Mouse (Mus musculus): ENCODE results near the gene Zfhx3. TPM values are rescaled to one million over a fixed set of nuclear protein-coding genes. Genes with fewer than 3 reads are reported as not detected.

Zfhx3 gene
- polyA plus RNA-seq, 1 experiment from 2014 or later: 2.4 TPM

- Histone ChIP-seq H3K4me2 (replicated peaks; ENCODE audit: low read depth) (no peak overlapping the region; the same call in 1 of the 2 replicates), H3K27ac (ENCODE audit: low read depth, low read length) (no peak overlapping the region)
- TF ChIP-seq CTCF (IDR thresholded peaks at IDR 0.05; ENCODE audit: low read depth): no peak
Observed at GRCm38 (mm10) chr8:108803017-108803416, 860.6 kb downstream of the Zfhx3 start.

DNA sequence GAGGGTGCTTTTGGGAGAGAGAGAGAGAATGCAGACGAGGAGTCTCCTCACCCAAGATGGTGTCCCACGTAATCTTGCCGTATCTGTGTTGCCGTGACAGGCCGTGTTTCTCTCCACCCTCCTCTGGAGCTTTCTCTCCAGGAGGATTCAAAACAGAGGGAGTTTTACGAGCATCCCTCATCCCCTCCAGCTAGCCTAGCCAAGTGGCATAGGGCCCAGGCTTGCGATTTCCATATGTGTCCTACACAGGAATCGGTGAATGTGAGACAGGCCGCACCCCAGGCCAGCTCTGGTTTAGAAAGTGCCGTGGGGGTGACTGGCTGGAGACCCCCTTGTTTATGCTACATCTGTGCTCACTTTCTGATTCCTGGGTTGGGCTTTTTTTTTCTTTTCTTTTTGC is 869.2 kb downstream of the Zfhx3 start:
- WGBS: 75% methylated on average over 10 of the region's 10 CpGs
- no peak overlapping the region for H3K4me3 ChIP-seq (ENCODE audit: low read depth, low read length)
- no peaks in the 10 kb centered on the region for H3K9me3 ChIP-seq (ENCODE audit: control insufficient read depth)
- no peak overlapping the region for H3K9ac ChIP-seq (ENCODE audit: low read depth, low read length)
- H3K27ac ChIP-seq (ENCODE audit: low read depth, low read length): no peak overlapping the region
- 0 out of 2 replicates have a peak, but pooled peaks cover 5% of the 10 kb centered on the region for H3K4me1 ChIP-seq (replicated peaks; ENCODE audit: control insufficient read depth, insufficient read depth, low read length)
- TF ChIP-seq CTCF (IDR thresholded peaks at IDR 0.05; ENCODE audit: low read depth): no peak
- no peaks in the 10 kb centered on the region for H3K36me3 ChIP-seq (ENCODE audit: control insufficient read depth, insufficient read depth)
- no peak overlapping the region for H3K4me2 ChIP-seq (replicated peaks; ENCODE audit: low read depth)
- H3K27me3 ChIP-seq (replicated peaks; ENCODE audit: control insufficient read depth, insufficient read depth, low read length): no peaks in the 10 kb centered on the region
- no peak for ATAC-seq

More at GRCm38 (mm10) chr8:108803017-108803416, 860.6 kb downstream of the Zfhx3 start:
- H3K27me3 ChIP-seq (replicated peaks; ENCODE audit: control insufficient read depth, insufficient read depth, low read length): no peaks in the 10 kb centered on the region
- peaks cover 8% of the 10 kb centered on the region for H3K36me3 ChIP-seq (ENCODE audit: control insufficient read depth, insufficient read depth)
- peaks cover 6% of the 10 kb centered on the region for H3K4me1 ChIP-seq (replicated peaks; ENCODE audit: control insufficient read depth, insufficient read depth, low read length)
- no peak for ATAC-seq
- H3K9me3 ChIP-seq (ENCODE audit: control insufficient read depth): no peaks in the 10 kb centered on the region
- WGBS: 35% methylated on average over 6 of the region's 6 CpGs
- H3K9ac ChIP-seq (ENCODE audit: low read depth, low read length): no peak overlapping the region
- no peak overlapping the region for H3K4me3 ChIP-seq (ENCODE audit: low read depth, low read length)

GRCm38 (mm10) chr8:108813375-108813774 is 870.9 kb downstream of the Zfhx3 start:
- 73% methylated on average over 12 of the region's 12 CpGs for WGBS

GRCm38 (mm10) chr8:108819271-108819671 is 876.8 kb downstream of the Zfhx3 start:
- Histone ChIP-seq H3K4me3 (ENCODE audit: low read depth, low read length) (no peak overlapping the region), H3K27me3 (replicated peaks; ENCODE audit: control insufficient read depth, insufficient read depth, low read length) (no peaks in the 10 kb centered on the region), H3K36me3 (ENCODE audit: control insufficient read depth, insufficient read depth) (no peaks in the 10 kb centered on the region), H3K9me3 (ENCODE audit: control insufficient read depth) (no peaks in the 10 kb centered on the region), H3K4me1 (replicated peaks; ENCODE audit: control insufficient read depth, insufficient read depth, low read length) (0 out of 2 replicates have a peak, but pooled peaks cover 4% of the 10 kb centered on the region), H3K27ac (ENCODE audit: low read depth, low read length) (no peak overlapping the region), H3K4me2 (replicated peaks; ENCODE audit: low read depth) (peak overlapping the region; percentile 61; the same call in 1 of the 2 replicates), H3K9ac (ENCODE audit: low read depth, low read length) (no peak overlapping the region)
- TF ChIP-seq CTCF (IDR thresholded peaks at IDR 0.05; ENCODE audit: low read depth): no peak
- ATAC-seq: no peak
- WGBS: 39% methylated on average over 8 of the region's 8 CpGs

More at GRCm38 (mm10) chr8:108813375-108813774, 870.9 kb downstream of the Zfhx3 start:
- H3K9me3 ChIP-seq (ENCODE audit: control insufficient read depth): no peaks in the 10 kb centered on the region
- TF ChIP-seq CTCF (IDR thresholded peaks at IDR 0.05; ENCODE audit: low read depth): no peak
- H3K36me3 ChIP-seq (ENCODE audit: control insufficient read depth, insufficient read depth): no peaks in the 10 kb centered on the region
- no peak overlapping the region for H3K27ac ChIP-seq (ENCODE audit: low read depth, low read length)
- no peak for ATAC-seq
- H3K9ac ChIP-seq (ENCODE audit: low read depth, low read length): no peak overlapping the region
- no peaks in the 10 kb centered on the region for H3K27me3 ChIP-seq (replicated peaks; ENCODE audit: control insufficient read depth, insufficient read depth, low read length)
- H3K4me3 ChIP-seq (ENCODE audit: low read depth, low read length): no peak overlapping the region
- 0 out of 2 replicates have a peak, but pooled peaks cover 5% of the 10 kb centered on the region for H3K4me1 ChIP-seq (replicated peaks; ENCODE audit: control insufficient read depth, insufficient read depth, low read length)
- H3K4me2 ChIP-seq (replicated peaks; ENCODE audit: low read depth): no peak overlapping the region

DNA sequence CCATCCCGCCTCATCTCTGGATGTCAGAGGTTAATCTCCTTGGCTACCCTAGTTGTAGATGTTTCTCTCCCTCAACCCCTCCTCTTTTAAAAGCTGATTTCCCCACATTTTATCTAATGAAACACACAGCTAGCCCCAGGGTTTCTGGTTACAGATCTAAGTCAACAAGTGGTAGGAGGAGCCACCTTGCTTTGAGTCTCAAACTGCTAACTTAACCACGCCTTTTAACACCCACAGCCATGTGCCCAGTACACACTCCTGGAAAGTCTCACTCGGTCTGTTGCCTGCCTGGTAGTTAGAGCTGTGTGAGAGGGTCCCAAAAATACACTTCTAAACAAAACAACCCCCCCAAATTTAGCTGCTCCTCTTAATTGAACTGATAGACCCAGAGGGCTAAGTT is 877.4 kb downstream of the Zfhx3 start:
- Histone ChIP-seq H3K9ac (ENCODE audit: low read depth, low read length) (0 out of 2 replicates have a peak overlapping the region, but pooled peaks have one; percentile 22), H3K27ac (ENCODE audit: low read depth, low read length) (no peak overlapping the region), H3K27me3 (replicated peaks; ENCODE audit: control insufficient read depth, insufficient read depth, low read length) (no peaks in the 10 kb centered on the region), H3K36me3 (ENCODE audit: control insufficient read depth, insufficient read depth) (no peaks in the 10 kb centered on the region), H3K9me3 (ENCODE audit: control insufficient read depth) (no peaks in the 10 kb centered on the region), H3K4me2 (replicated peaks; ENCODE audit: low read depth) (peak overlapping the region; percentile 61), H3K4me3 (ENCODE audit: low read depth, low read length) (peak overlapping the region; percentile 23), H3K4me1 (replicated peaks; ENCODE audit: control insufficient read depth, insufficient read depth, low read length) (0 out of 2 replicates have a peak, but pooled peaks cover 4% of the 10 kb centered on the region)
- no peak for TF ChIP-seq CTCF (IDR thresholded peaks at IDR 0.05; ENCODE audit: low read depth)
- WGBS: 9% methylated on average over 3 of the region's 3 CpGs
- ATAC-seq: peak; percentile 50

DNA sequence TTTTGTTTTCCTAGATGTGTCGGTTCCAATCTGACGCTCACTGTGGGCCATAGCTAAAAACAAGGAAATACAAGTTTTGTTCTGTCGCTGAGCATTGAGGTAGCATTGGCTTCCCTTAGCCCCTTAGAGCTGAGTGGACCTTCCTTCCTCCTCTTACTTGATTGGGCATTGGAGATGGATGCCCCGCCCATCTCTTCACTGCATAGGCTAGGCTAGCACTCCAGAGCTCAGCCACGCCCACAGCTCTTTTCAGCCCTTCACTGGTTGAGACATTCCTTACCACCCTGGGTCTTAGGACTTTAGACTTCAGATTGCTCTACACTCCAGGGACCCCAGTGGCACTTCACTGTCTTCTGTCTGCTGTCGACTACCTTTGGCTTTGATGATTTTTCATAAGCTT is 878.2 kb downstream of the Zfhx3 start:
- H3K4me3 ChIP-seq (ENCODE audit: low read depth, low read length): peak overlapping the region; percentile 23
- no peaks in the 10 kb centered on the region for H3K9me3 ChIP-seq (ENCODE audit: control insufficient read depth)
- H3K4me1 ChIP-seq (replicated peaks; ENCODE audit: control insufficient read depth, insufficient read depth, low read length): 0 out of 2 replicates have a peak, but pooled peaks cover 4% of the 10 kb centered on the region
- 24% methylated on average over 6 of the region's 6 CpGs for WGBS
- no peak overlapping the region for H3K27ac ChIP-seq (ENCODE audit: low read depth, low read length)
- H3K4me2 ChIP-seq (replicated peaks; ENCODE audit: low read depth): peak overlapping the region; percentile 61
- no peak overlapping the region for H3K9ac ChIP-seq (ENCODE audit: low read depth, low read length)
- no peak for TF ChIP-seq CTCF (IDR thresholded peaks at IDR 0.05; ENCODE audit: low read depth)
- H3K27me3 ChIP-seq (replicated peaks; ENCODE audit: control insufficient read depth, insufficient read depth, low read length): no peaks in the 10 kb centered on the region
- H3K36me3 ChIP-seq (ENCODE audit: control insufficient read depth, insufficient read depth): no peaks in the 10 kb centered on the region
- peak; percentile 90 for ATAC-seq

Measured in intestine, postnatal 0 days (tissue).